ENCODE assay signal across 7 mouse cellular contexts in genomic region chr9:121937451-121937864, GRCm38 (mm10). TPM values are rescaled to one million over a fixed set of nuclear protein-coding genes. Genes with fewer than 3 reads are reported as not detected.
A peak's percentile ranks its signal among the peaks of the same experiment; 100 is the strongest.
DNase-seq lines count a peak whose midpoint lies in the region; ATAC-seq and TF ChIP-seq lines count a peak whose summit lies in the region.

No protein-coding gene starts in this region.

- no peak for TF ChIP-seq POLR2A in testis, adult 2 months (IDR thresholded peaks at IDR 0.05; ENCODE audit: control insufficient read depth, low read depth, low read length)

- no peak for TF ChIP-seq CTCF in testis, adult 2 months (IDR thresholded peaks at IDR 0.05; ENCODE audit: control insufficient read depth, insufficient read depth, insufficient replicate concordance, low read depth, low read length)
- TF ChIP-seq CTCF in forebrain, postnatal 0 days (IDR thresholded peaks at IDR 0.05; ENCODE audit: low read depth): no peak
- TF ChIP-seq CTCF in liver, postnatal 0 days (IDR thresholded peaks at IDR 0.05; ENCODE audit: low read depth): no peak

- peaks cover 12% of the 10 kb centered on the region for H3K4me1 ChIP-seq in testis, adult 2 months (ENCODE audit: control insufficient read depth, insufficient read depth, low read length)
- H3K4me1 ChIP-seq in forebrain, postnatal 0 days (ENCODE audit: insufficient read depth): no peaks in the 10 kb centered on the region
- no peaks in the 10 kb centered on the region; the same call in 1 of the 2 replicates for H3K4me1 ChIP-seq in liver, postnatal 0 days (ENCODE audit: insufficient read depth)

- H3K27me3 ChIP-seq in testis, adult 2 months (ENCODE audit: control insufficient read depth, insufficient read depth, low read length): no peaks in the 10 kb centered on the region
- H3K27me3 ChIP-seq in forebrain, postnatal 0 days (ENCODE audit: insufficient read depth, low read length): no peaks in the 10 kb centered on the region
- H3K27me3 ChIP-seq in liver, postnatal 0 days (ENCODE audit: insufficient read depth, low read length): no peaks in the 10 kb centered on the region

- H3K9me3 ChIP-seq in forebrain, postnatal 0 days (ENCODE audit: low read length): no peaks in the 10 kb centered on the region
- no peaks in the 10 kb centered on the region for H3K9me3 ChIP-seq in liver, postnatal 0 days (ENCODE audit: low read length)

- peak overlapping the region; percentile 95 for H3K4me3 ChIP-seq in testis, adult 2 months (ENCODE audit: control insufficient read depth, low read depth, low read length)
- peak overlapping the region; percentile 33 for H3K4me3 ChIP-seq in forebrain, postnatal 0 days (ENCODE audit: low read depth, low read length)
- peak overlapping the region; percentile 37; the same call in 1 of the 2 replicates for H3K4me3 ChIP-seq in liver, postnatal 0 days (ENCODE audit: low read depth, low read length)

- no peak for TF ChIP-seq EP300 in liver, postnatal 0 days (IDR thresholded peaks at IDR 0.05; ENCODE audit: low read depth)

- H3K9ac ChIP-seq in forebrain, postnatal 0 days: 0 out of 2 replicates have a peak overlapping the region, but pooled peaks have one; percentile 7
- no peak overlapping the region; the same call in 1 of the 2 replicates for H3K9ac ChIP-seq in liver, postnatal 0 days (replicated peaks)

- no peaks in the 10 kb centered on the region; the same call in 1 of the 2 replicates for H3K36me3 ChIP-seq in testis, adult 2 months (ENCODE audit: control insufficient read depth, insufficient read depth, low read length)
- no peaks in the 10 kb centered on the region for H3K36me3 ChIP-seq in forebrain, postnatal 0 days (ENCODE audit: insufficient read depth)
- H3K36me3 ChIP-seq in liver, postnatal 0 days (replicated peaks; ENCODE audit: insufficient read depth, low read length): no peaks in the 10 kb centered on the region

- H3K4me2 ChIP-seq in forebrain, postnatal 0 days (ENCODE audit: low read depth): peak overlapping the region; percentile 44
- H3K4me2 ChIP-seq in liver, postnatal 0 days (ENCODE audit: low read depth, low read length): peak overlapping the region; percentile 50

- WGBS in forebrain, postnatal 0 days: 67% methylated on average over 6 of the region's 6 CpGs
- 48% methylated on average over 6 of the region's 6 CpGs for WGBS in liver, postnatal 0 days (ENCODE audit: insufficient replicate concordance)

- no peak for DNase-seq in testis, postnatal 14 days (ENCODE audit: low spot score)
- no peak for DNase-seq in forebrain, postnatal 0 days
- DNase-seq in liver, postnatal 0 days: no peak
- peak; percentile 58 for DNase-seq in thymus, postnatal 14 days
- no peak for DNase-seq in cerebellum, adult 8-10 months
- DNase-seq in layer of hippocampus, postnatal 25 days (ENCODE audit: extremely low spot score in 1 of 2, low spot score in 1 of 2): no peak

- H3K27ac ChIP-seq in testis, adult 2 months (ENCODE audit: control insufficient read depth, insufficient read depth, low read depth, low read length): peak overlapping the region; percentile 16
- H3K27ac ChIP-seq in forebrain, postnatal 0 days (ENCODE audit: low read depth, low read length): peak overlapping the region; percentile 64
- H3K27ac ChIP-seq in liver, postnatal 0 days (ENCODE audit: low read depth): no peak overlapping the region

- ATAC-seq in forebrain, postnatal 0 days: peak; percentile 73
- ATAC-seq in liver, postnatal 0 days: peak; percentile 32; the same call in 1 of the 2 replicates

RNA-seq across cellular contexts. Expression of gene Fam198a, which starts 13.3 kb away (rescaled TPM):
- polyA plus RNA-seq in testis, adult 2 months (2012; rRNA removed): 0.54 and 0.70 TPM in 2 replicates
- total RNA-seq in forebrain, postnatal 0 days (2014; rRNA removed): 2.5 and 5.7 TPM in 2 replicates
- polyA plus RNA-seq in forebrain, postnatal 0 days (2015; fragmentation: Nextera tagmentation; extraction: Ambion mirVana): 1.3 and 1.6 TPM in 2 replicates
- 0.31 and 0.32 TPM in 2 replicates for polyA plus RNA-seq in liver, postnatal 0 days (2015; fragmentation: Nextera tagmentation; extraction: Ambion mirVana)
- total RNA-seq in layer of hippocampus, postnatal 25 days (2021): 1 to 10 TPM; 5.2 to 6.0 TPM

RNA-seq across cellular contexts. Expression of gene Cyp8b1, which starts 21.4 kb away (rescaled TPM):
- not detected in 2 replicates for polyA plus RNA-seq in testis, adult 2 months (2012; rRNA removed)
- not detected in 2 replicates for total RNA-seq in forebrain, postnatal 0 days (2014; rRNA removed)
- polyA plus RNA-seq in forebrain, postnatal 0 days (2015; fragmentation: Nextera tagmentation; extraction: Ambion mirVana): not detected in 2 replicates
- 130 and 144 TPM in 2 replicates for polyA plus RNA-seq in liver, postnatal 0 days (2015; fragmentation: Nextera tagmentation; extraction: Ambion mirVana)
- not detected for total RNA-seq in layer of hippocampus, postnatal 25 days (2021)

RNA-seq across cellular contexts. Expression of gene Ackr2, which starts 39.3 kb away (rescaled TPM):
- 0.32 and 0.59 TPM in 2 replicates for polyA plus RNA-seq in testis, adult 2 months (2012; rRNA removed)
- 2.1 TPM in 2 replicates for total RNA-seq in forebrain, postnatal 0 days (2014; rRNA removed)
- polyA plus RNA-seq in forebrain, postnatal 0 days (2015; fragmentation: Nextera tagmentation; extraction: Ambion mirVana): 0.84 and 1.4 TPM in 2 replicates
- polyA plus RNA-seq in liver, postnatal 0 days (2015; fragmentation: Nextera tagmentation; extraction: Ambion mirVana): 1.0 and 1.1 TPM in 2 replicates
- 1 to 10 TPM; 2.4 to 2.5 TPM for total RNA-seq in layer of hippocampus, postnatal 25 days (2021)

RNA-seq across cellular contexts. Expression of gene Pomgnt2, which starts 59.5 kb away (rescaled TPM):
- polyA plus RNA-seq in testis, adult 2 months (2012; rRNA removed): 6.2 and 8.7 TPM in 2 replicates
- total RNA-seq in forebrain, postnatal 0 days (2014; rRNA removed): 64.6 and 85.7 TPM in 2 replicates
- polyA plus RNA-seq in forebrain, postnatal 0 days (2015; fragmentation: Nextera tagmentation; extraction: Ambion mirVana): 28.3 and 35.6 TPM in 2 replicates
- polyA plus RNA-seq in liver, postnatal 0 days (2015; fragmentation: Nextera tagmentation; extraction: Ambion mirVana): 3.1 and 3.6 TPM in 2 replicates
- total RNA-seq in layer of hippocampus, postnatal 25 days (2021): 10 to 100 TPM; 38.1 to 40.7 TPM

Comparison
In these comparisons a context has a peak if more than half of its experiments do, and no peak if none do; other contexts are left out.
1. H3K4me3 ChIP-seq: peak in every context shown above with its lines; median percentile 95 in testis, adult 2 months; 37 in liver, postnatal 0 days; 33 in forebrain, postnatal 0 days.
2. RNA of gene Cyp8b1, which starts 21.4 kb away (polyA plus RNA-seq): 130 to 144 TPM in liver, postnatal 0 days; not detected in testis, adult 2 months and not detected in forebrain, postnatal 0 days; every median in the first group is over 100 times any median in the second.